Mouse (Mus musculus): Measurements from ENCODE around the gene Uhrf2.

The Uhrf2 gene

GRCm38 (mm10) chr19:30050584-30050983 is 20.3 kb downstream of the Uhrf2 start:
- no peak for DNase-seq (ENCODE audit: low spot score in 2 of 2)

- no peak for DNase-seq (ENCODE audit: low spot score in 2 of 2)
Observed at GRCm38 (mm10) chr19:30051479-30051878, 21.2 kb downstream of the Uhrf2 start.

GRCm38 (mm10) chr19:30054218-30054617 is 23.9 kb downstream of the Uhrf2 start:
- no peak for DNase-seq (ENCODE audit: low spot score in 2 of 2)

- no peak for DNase-seq (ENCODE audit: low spot score in 2 of 2)
Observed at GRCm38 (mm10) chr19:30065797-30066196, 35.5 kb downstream of the Uhrf2 start.

GRCm38 (mm10) chr19:30090163-30090562 is 59.9 kb downstream of the Uhrf2 start:
- DNase-seq (ENCODE audit: low spot score in 2 of 2) = no peak

- DNase-seq (ENCODE audit: low spot score in 2 of 2) = no peak
Observed at GRCm38 (mm10) chr19:30091644-30092295, 61.5 kb downstream of the Uhrf2 start.

GRCm38 (mm10) chr19:30096186-30096585 is 65.9 kb downstream of the Uhrf2 start:
- no peak for DNase-seq (ENCODE audit: low spot score in 2 of 2)

GRCm38 (mm10) chr19:30097039-30097438 is 66.7 kb downstream of the Uhrf2 start:
- DNase-seq (ENCODE audit: low spot score in 2 of 2) = no peak

GRCm38 (mm10) chr19:30100571-30100970 is 70.3 kb downstream of the Uhrf2 start:
- no peak for DNase-seq (ENCODE audit: low spot score in 2 of 2)

- DNase-seq (ENCODE audit: low spot score in 2 of 2) = no peak
Observed at GRCm38 (mm10) chr19:30102620-30103019, 72.3 kb downstream of the Uhrf2 start.

- no peak for DNase-seq (ENCODE audit: low spot score in 2 of 2)
Observed at GRCm38 (mm10) chr19:30105045-30105842, 74.9 kb downstream of the Uhrf2 start.

- DNase-seq (ENCODE audit: low spot score in 2 of 2) = no peak
Observed at GRCm38 (mm10) chr19:30107221-30107845, 77.0 kb downstream of the Uhrf2 start.

- DNase-seq (ENCODE audit: low spot score in 2 of 2) = no peak
Observed at GRCm38 (mm10) chr19:30108616-30109015, 78.3 kb downstream of the Uhrf2 start.

- DNase-seq (ENCODE audit: low spot score in 2 of 2) = no peak
Observed at GRCm38 (mm10) chr19:30109122-30109521, 78.8 kb downstream of the Uhrf2 start.

GRCm38 (mm10) chr19:30111421-30111820 is 81.1 kb downstream of the Uhrf2 start:
- no peak for DNase-seq (ENCODE audit: low spot score in 2 of 2)

GRCm38 (mm10) chr19:30112961-30113688 is 82.8 kb downstream of the Uhrf2 start:
- no peak for DNase-seq (ENCODE audit: low spot score in 2 of 2)

GRCm38 (mm10) chr19:30114919-30115441 is 84.7 kb downstream of the Uhrf2 start:
- DNase-seq (ENCODE audit: low spot score in 2 of 2) = no peak

- no peak for DNase-seq (ENCODE audit: low spot score in 2 of 2)
Observed at GRCm38 (mm10) chr19:30115606-30116005, 85.3 kb downstream of the Uhrf2 start.

- no peak for DNase-seq (ENCODE audit: low spot score in 2 of 2)
Observed at GRCm38 (mm10) chr19:30117241-30117640, 86.9 kb downstream of the Uhrf2 start.

- peak; percentile 43 to 75 for DNase-seq (ENCODE audit: low spot score in 2 of 2)
Observed at GRCm38 (mm10) chr19:30117775-30118174, 87.5 kb downstream of the Uhrf2 start.

GRCm38 (mm10) chr19:30118344-30119312 is 88.3 kb downstream of the Uhrf2 start:
- DNase-seq (ENCODE audit: low spot score in 2 of 2) = no peak
